ENCODE assay signal across 8 mouse cellular contexts in genomic region chr5:139397959-139398753, GRCm38 (mm10). TPM values are rescaled to one million over a fixed set of nuclear protein-coding genes. Genes with fewer than 3 reads are reported as not detected.
A peak's percentile ranks its signal among the peaks of the same experiment; 100 is the strongest.
DNase-seq lines count a peak whose midpoint lies in the region; ATAC-seq and TF ChIP-seq lines count a peak whose summit lies in the region.

No protein-coding gene starts in this region.

- DNase-seq in c-Kit-positive CD71-positive TER-119-negative erythroid progenitor cells, embryonic 14.5 days (ENCODE audit: low read depth), result peak; percentile 97
- DNase-seq in heart, postnatal 14 days, result peak; percentile 94 to 97
- peak; percentile 85 to 96 for DNase-seq in layer of hippocampus, adult 18-20 months (ENCODE audit: low spot score in 2 of 2)
- peak; percentile 93 to 95 for DNase-seq in lung, adult 18-20 months
- peak; percentile 97 for DNase-seq in testis, postnatal 10 days (ENCODE audit: low spot score)

- no peak overlapping the region for H3K4me3 ChIP-seq in E14TG2a.4 (replicated peaks; ENCODE audit: low read length)
- no peak overlapping the region for H3K4me3 ChIP-seq in forebrain, embryonic 15.5 days
- no peak overlapping the region for H3K4me3 ChIP-seq in neural tube, embryonic 15.5 days (replicated peaks)

- no peaks in the 10 kb centered on the region for H3K27me3 ChIP-seq in E14TG2a.4 (ENCODE audit: insufficient read depth, low read length)
- H3K27me3 ChIP-seq in forebrain, embryonic 15.5 days, result no peaks in the 10 kb centered on the region
- no peaks in the 10 kb centered on the region for H3K27me3 ChIP-seq in neural tube, embryonic 15.5 days (replicated peaks)

- H3K9ac ChIP-seq in forebrain, embryonic 15.5 days (replicated peaks), result no peak overlapping the region
- no peak overlapping the region for H3K9ac ChIP-seq in neural tube, embryonic 15.5 days (replicated peaks)

- peaks cover 32% of the 10 kb centered on the region for H3K36me3 ChIP-seq in E14TG2a.4 (ENCODE audit: insufficient read depth, low read length)
- no peaks in the 10 kb centered on the region for H3K36me3 ChIP-seq in forebrain, embryonic 15.5 days
- 0 out of 2 replicates have a peak, but pooled peaks cover 3% of the 10 kb centered on the region for H3K36me3 ChIP-seq in neural tube, embryonic 15.5 days

- H3K4me2 ChIP-seq in forebrain, embryonic 15.5 days (replicated peaks), result no peak overlapping the region
- H3K4me2 ChIP-seq in neural tube, embryonic 15.5 days, result no peak overlapping the region

- no peak overlapping the region for H3K27ac ChIP-seq in forebrain, embryonic 15.5 days (replicated peaks)
- H3K27ac ChIP-seq in neural tube, embryonic 15.5 days (replicated peaks), result no peak overlapping the region

- TF ChIP-seq CTCF in E14TG2a.4 (conservative IDR thresholded peaks at IDR 0.05; ENCODE audit: low read length), result peak; percentile 62

- ATAC-seq in forebrain, embryonic 15.5 days (replicated peaks), result peak; percentile 68
- ATAC-seq in neural tube, embryonic 15.5 days (ENCODE audit: low FRiP score), result peak; percentile 82

- no peaks in the 10 kb centered on the region for H3K9me3 ChIP-seq in E14TG2a.4 (ENCODE audit: low read length)
- no peaks in the 10 kb centered on the region for H3K9me3 ChIP-seq in forebrain, embryonic 15.5 days
- H3K9me3 ChIP-seq in neural tube, embryonic 15.5 days (replicated peaks), result no peaks in the 10 kb centered on the region

- WGBS in forebrain, embryonic 15.5 days, result 43% methylated on average over 5 of the region's 5 CpGs
- 38% methylated on average over 5 of the region's 5 CpGs for WGBS in neural tube, embryonic 15.5 days

- intact Hi-C loops in heart, postnatal 14 days (cut with DNase I), result loop anchor here (1.0 kb wide), 1 partner anchor 34 kb away; no protein-coding TSS in a partner anchor

- peaks cover 23% of the 10 kb centered on the region for H3K4me1 ChIP-seq in E14TG2a.4 (replicated peaks; ENCODE audit: low read depth, low read length)
- H3K4me1 ChIP-seq in forebrain, embryonic 15.5 days, result peaks cover 4% of the 10 kb centered on the region; the same call in 1 of the 2 replicates
- H3K4me1 ChIP-seq in neural tube, embryonic 15.5 days, result peaks cover 8% of the 10 kb centered on the region

RNA-seq across cellular contexts. Expression of gene C130050O18Rik, which starts 6.9 kb away (rescaled TPM):
- 0.13 and 0.20 TPM in 2 replicates for polyA plus RNA-seq in forebrain, embryonic 15.5 days (2015; fragmentation: Nextera tagmentation; extraction: Ambion mirVana)
- total RNA-seq in heart, postnatal 14 days (2021), result under 1 TPM; 0.74 to 0.80 TPM
- total RNA-seq in layer of hippocampus, adult 18-20 months (2021), result under 1 TPM in 1 of 2 experiments, not detected in 1; 0.33 TPM
- 0.47 and 0.64 TPM in 2 replicates for polyA plus RNA-seq in neural tube, embryonic 15.5 days (2015; fragmentation: Nextera tagmentation; extraction: Ambion mirVana)

RNA-seq across cellular contexts. Expression of gene Gpr146, which starts 20.7 kb away (rescaled TPM):
- 1.3 and 1.5 TPM in 2 replicates for polyA plus RNA-seq in forebrain, embryonic 15.5 days (2015; fragmentation: Nextera tagmentation; extraction: Ambion mirVana)
- total RNA-seq in heart, postnatal 14 days (2021), result 10 to 100 TPM; 41.8 to 46.5 TPM
- 10 to 100 TPM; 10.8 to 12.2 TPM for total RNA-seq in layer of hippocampus, adult 18-20 months (2021)
- polyA plus RNA-seq in neural tube, embryonic 15.5 days (2015; fragmentation: Nextera tagmentation; extraction: Ambion mirVana), result 2.6 and 3.0 TPM in 2 replicates

RNA-seq across cellular contexts. Expression of gene Gper1, which starts 24.8 kb away (rescaled TPM):
- 7.3 and 8.2 TPM in 2 replicates for polyA plus RNA-seq in forebrain, embryonic 15.5 days (2015; fragmentation: Nextera tagmentation; extraction: Ambion mirVana)
- total RNA-seq in heart, postnatal 14 days (2021), result 1 to 10 TPM; 2.7 TPM
- 1 to 10 TPM; 2.0 to 4.2 TPM for total RNA-seq in layer of hippocampus, adult 18-20 months (2021)
- polyA plus RNA-seq in neural tube, embryonic 15.5 days (2015; fragmentation: Nextera tagmentation; extraction: Ambion mirVana), result 7.8 and 9.6 TPM in 2 replicates

RNA-seq across cellular contexts. Expression of gene Cyp2w1, which starts 45.7 kb away (rescaled TPM):
- polyA plus RNA-seq in forebrain, embryonic 15.5 days (2015; fragmentation: Nextera tagmentation; extraction: Ambion mirVana), result not detected in 2 replicates
- not detected for total RNA-seq in heart, postnatal 14 days (2021)
- not detected for total RNA-seq in layer of hippocampus, adult 18-20 months (2021)
- polyA plus RNA-seq in neural tube, embryonic 15.5 days (2015; fragmentation: Nextera tagmentation; extraction: Ambion mirVana), result 2.1 TPM in 1 of 2 replicates, not detected in the other

RNA-seq across cellular contexts. Expression of gene Cox19, which starts 46.9 kb away (rescaled TPM):
- polyA plus RNA-seq in forebrain, embryonic 15.5 days (2015; fragmentation: Nextera tagmentation; extraction: Ambion mirVana), result 104 and 113 TPM in 2 replicates
- 10 to 100 TPM; 78.6 to 85.9 TPM for total RNA-seq in heart, postnatal 14 days (2021)
- 10 to 100 TPM; 65.3 to 71.1 TPM for total RNA-seq in layer of hippocampus, adult 18-20 months (2021)
- 105 and 107 TPM in 2 replicates for polyA plus RNA-seq in neural tube, embryonic 15.5 days (2015; fragmentation: Nextera tagmentation; extraction: Ambion mirVana)
